Mouse (Mus musculus) lung, postnatal 0 days (tissue): ENCODE measurements at regions not wholly inside any gene's neighbourhood (a gene's known extent, or its start where the extent isn't known, plus 50 kb on each side); places are given as distances from the start of the nearest gene placed in this dataset.

Experiments used
- CTCF ChIP-seq: IDR thresholded peaks from 2 replicates; pipeline ENCODE4 v1.5.1; 2016; ENCODE audit warnings: antibody characterized with exemption, mild to moderate bottlenecking
- EP300 ChIP-seq: IDR thresholded peaks from 2 replicates; pipeline ENCODE4 v1.6.1; 2016; ENCODE audit warnings: antibody characterized with exemption, mild to moderate bottlenecking, control low read depth

DNA sequence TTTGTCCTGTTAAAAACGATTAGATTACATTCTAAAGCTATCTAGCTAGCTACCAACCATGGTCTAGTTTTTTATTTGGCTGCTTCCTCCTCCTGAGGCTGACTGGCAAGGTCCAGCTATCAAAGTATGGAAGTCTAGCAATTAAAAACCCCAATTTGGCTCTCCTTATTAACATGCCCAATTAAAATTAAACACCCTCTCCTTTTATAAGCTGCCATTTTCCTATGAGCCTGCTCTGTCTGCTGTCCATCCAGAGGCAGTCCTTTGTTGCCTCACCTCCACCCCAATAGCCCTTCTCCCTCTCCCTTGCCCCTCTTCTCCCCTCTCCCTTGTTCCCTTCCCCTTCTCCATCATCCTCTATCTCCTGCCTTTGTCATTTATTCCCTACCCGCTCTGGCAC is 169.7 kb downstream of the Gja1 start:
- TF ChIP-seq CTCF (no peak), EP300 (no peak)
